Mouse (Mus musculus) T-helper 1 cell (primary cell): ENCODE results near the gene Prkcg.

Source experiments
- in situ Hi-C: fragments of 300-600 bp; cut with MboI, MseI; formaldehyde crosslinking; loops from one replicate; pipeline ENCODE4 v1.15.1; 2025; ENCODE audit warnings: high pct_unique_total_duplicates

Prkcg gene

DNA sequence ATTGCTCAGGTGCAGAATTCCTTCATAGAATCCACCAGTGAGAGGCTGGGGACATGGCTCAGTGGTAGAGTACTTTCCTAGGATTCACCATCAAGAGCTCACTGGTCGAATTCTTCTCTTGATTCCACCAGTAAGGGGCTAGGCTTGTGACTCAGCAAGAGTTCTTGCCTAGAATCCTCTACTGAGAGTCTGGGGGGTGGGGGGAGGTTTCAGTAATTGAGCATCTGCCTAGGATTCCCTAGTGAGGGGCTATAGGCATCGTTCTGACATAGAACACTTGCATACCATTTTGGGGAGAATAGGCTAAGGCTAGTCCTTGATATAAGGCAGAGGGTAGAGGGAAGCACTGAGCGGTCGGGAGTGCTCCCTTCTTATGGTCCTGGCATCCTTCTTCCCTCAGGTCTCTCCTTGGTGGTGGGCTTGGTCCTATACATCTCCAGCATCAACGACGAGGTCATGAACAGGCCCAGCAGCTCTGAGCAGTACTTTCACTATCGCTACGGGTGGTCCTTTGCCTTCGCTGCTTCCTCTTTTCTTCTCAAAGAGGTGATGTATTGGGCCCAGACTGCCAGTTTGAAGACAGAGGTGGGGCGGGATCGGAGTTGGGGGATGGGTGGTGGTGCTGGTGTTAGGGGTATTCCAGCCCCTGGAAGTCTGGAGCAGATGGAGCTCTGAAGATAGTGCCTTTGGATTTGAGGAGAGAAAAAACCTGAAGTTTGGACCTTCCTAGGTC lies 76.7 kb downstream of the Prkcg start:
- in situ Hi-C loops, result no loop called here

DNA sequence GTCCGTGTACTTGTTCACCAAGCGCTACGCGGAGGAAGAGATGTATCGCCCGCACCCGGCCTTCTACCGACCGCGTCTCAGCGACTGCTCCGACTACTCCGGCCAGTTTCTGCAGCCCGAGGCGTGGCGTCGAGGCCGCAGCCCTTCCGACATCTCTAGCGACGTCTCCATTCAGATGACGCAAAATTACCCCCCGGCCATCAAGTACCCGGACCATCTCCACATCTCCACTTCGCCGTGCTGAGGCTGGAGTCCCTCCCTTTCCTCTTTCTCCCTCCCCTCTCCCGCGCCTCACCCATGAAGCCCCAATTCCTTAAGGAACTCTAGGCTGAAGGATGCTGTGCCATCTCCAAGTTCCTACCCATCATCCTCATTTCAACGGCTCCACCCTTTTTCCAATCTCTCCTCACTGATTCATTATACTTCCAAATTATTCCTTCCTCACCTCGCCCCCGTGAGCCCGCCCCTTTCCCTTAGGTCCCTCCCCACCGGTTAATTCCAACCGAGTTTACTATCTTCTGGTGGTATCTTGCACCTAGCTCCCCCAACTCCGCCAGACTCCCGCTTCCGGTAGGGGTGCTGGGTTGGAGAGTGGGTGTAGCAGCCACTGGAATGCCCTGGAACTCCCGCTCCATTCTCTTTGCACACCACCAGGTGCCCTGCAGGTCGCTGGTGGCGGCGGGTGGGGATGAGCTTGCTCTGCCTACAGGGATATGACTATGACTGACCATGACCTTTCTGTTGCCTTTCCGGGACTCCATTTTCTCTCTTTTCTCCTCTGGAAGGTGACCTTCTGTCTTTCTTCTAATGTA lies 77.9 kb downstream of the Prkcg start:
- in situ Hi-C loops, result no loop called here

DNA sequence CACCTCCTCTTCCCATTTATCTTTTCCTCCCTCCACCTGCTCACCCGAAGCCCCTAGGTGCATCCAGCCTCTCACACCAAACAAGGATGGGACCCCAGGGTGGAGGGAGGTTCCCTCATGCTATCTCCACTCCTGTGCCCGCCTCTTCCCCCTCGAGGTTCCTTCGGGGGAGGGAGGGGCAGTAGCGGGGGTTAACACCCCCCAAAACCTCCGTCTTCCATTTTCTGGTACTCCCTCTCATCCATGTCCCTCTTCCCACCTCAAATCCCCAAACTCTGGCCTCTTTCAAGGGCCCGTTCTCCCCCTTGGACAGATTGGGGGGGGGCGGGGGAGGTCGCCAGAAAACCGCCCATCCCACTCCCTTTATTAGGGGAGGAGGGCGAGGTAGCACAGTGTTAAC lies 78.6 kb downstream of the Prkcg start:
- in situ Hi-C loops, result no loop called here

DNA sequence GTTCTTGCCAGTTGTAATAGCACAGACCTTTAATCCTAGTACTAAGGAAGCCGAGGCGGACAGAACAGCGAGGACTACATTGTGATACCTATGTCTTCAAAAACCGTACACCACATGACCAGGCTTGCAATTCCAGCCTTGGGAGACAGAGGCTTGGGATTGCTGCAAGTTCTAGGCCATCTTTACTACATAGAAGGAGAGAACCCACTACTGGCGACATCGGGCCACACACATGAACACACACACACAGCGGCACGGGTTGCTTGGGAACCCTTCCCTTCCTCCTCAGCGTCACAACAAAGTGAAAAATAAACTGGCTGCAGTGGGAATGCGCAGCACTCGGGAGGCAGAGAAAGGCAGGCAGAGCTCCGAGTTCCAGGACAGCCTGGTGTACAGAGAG lies 79.3 kb downstream of the Prkcg start:
- in situ Hi-C loops, result no loop called here

DNA sequence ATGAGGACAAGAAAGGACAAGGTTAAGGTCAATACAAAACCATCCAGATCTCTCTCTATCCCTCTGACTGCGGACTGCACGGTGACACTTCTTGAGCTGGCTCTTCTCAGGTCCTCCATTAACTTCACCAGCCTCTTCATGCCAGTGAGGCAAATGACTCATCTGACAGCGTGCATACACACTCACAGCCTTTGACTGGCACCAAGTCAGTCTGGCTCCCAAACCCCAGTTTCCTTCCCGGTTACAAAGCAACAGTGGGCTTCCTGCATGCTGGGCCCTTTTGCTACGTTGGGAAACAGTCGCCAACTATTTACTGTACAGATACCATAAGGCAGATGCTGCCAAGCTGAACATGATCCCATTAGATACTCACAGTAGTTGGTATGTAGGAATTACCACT lies 80.2 kb downstream of the Prkcg start:
- in situ Hi-C loops, result no loop called here

DNA sequence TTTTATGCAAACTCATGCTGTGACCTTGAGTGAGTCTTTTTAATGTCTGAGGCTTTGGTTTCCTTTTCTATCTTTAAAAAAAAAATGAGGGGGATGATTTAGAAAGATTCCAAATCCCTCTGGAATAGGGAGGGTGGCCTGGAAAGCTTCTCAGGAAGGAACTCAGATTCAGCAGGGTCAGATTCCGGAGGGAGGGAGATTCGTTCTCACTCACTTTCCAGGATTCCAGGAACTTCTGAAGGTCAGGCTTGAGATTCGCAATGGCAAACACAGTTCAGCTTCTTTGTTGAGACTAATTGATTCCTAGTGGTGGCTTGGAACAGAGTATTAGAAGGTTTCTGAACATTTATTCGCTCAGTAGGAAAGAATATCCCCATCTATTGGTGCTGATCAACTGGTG lies 81.4 kb downstream of the Prkcg start:
- in situ Hi-C loops, result no loop called here

DNA sequence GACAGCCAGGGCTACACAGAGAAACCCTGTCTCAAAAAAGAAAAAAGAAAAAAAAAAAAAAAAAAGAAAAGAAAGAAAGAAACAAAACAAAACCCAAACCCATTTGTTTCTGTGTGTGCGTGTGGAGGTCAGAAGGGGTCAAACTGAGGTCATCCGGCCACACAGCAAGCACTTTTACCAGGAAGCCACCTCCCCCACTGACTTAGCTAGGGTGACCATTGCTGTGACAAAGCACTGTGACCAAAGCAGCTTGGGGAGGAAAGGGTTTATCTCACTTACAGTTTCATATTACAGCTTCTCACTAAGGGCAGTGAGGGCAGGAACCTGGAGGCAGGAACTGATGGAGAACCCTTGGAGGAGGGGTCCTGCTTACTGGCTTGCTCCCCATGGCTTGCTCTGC lies 83.4 kb downstream of the Prkcg start:
- in situ Hi-C loops, result no loop called here

DNA sequence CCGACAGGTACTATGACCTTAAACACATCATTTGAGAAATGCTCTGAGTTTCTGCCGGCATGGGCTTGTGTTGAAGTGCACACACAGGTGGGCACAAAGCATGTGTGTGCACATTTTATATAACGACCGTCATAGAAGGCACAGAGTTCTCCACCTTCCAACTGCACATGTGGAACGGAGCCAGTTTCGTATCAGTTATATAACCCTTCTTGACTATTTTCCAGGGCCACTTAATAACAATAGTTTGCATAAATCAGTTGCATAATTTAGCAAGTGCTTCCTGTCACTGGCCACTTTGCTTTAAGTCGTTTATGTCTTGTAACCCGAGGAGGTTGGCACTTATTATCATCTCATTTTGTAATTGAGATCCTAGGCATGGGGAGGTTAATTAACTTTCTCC lies 84.8 kb downstream of the Prkcg start:
- in situ Hi-C loops, result no loop called here

DNA sequence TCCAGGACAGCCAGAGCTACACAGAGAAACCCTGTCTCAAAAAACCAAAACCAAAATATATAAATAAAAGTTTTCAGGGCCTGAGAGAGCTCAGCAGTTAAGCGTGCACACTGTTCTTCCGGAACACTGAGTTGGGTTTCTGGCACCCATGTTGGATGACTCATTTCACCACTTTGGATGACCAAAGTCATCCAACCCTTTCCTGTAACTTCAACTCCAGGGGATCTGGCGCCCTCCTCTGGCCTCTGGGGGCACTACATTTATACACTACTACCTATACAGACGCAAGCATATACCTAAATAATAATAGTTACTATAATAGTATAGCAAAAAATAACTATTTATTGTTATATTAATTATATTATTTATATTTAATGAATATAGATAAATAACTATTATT lies 87.9 kb downstream of the Prkcg start:
- in situ Hi-C loops, result no loop called here
